Mouse (Mus musculus): Measurements from ENCODE around the gene St6galnac1.
"Not testable (repeated sequence)": the region's sequence is repeated elsewhere in the genome, so short reads cannot be mapped to it uniquely, and the experiment has no call there.

St6galnac1 gene

DNA sequence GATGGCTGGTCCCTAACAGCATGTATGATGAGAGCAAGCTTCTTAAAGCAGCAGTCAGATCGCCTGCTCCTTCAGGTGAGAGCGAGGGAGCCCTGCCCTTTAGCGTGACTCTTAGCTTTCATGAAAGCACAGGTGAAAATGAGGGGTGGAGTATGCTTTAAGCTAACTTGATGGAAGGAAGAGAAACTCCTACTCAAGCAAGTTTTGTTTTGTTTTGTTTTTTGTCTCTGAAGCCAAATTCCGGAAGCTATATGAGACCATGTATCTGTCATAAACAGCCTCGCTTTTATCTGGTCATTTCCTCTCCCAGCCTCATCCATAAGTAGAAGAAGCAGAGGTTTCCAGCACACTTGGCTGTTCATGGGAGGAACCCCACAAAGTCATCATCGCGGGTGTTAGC, at the start of gene St6galnac1:
Gene St6galnac1 (minus strand): TSS at position 101 of the 400 bp plus-strand sequence.
- DNase-seq (ENCODE audit: low read depth) = no peak

DNA sequence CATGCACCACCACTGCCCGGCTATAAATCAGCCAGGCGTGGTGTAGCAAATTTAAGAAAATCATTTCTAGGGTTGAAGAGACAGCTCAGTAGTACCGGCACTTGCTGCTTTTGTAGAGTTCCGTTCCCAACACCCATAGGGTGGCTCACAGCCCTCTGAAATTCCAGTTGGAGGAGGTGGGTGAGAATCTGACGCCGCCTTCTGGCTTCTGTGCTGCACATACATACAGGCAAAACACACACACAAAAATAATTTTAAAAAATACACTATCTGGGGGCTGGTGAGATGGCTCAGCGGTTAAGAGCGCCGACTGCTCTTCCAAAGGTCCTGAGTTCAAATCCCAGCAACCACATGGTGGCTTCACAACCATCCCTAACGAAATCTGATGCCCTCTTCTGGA, 48.6 kb upstream of the St6galnac1 start:
- not testable (repeated sequence) for DNase-seq (ENCODE audit: low read depth)

GRCm38 (mm10) chr11:116823255-116823654, 47.9 kb upstream of the St6galnac1 start:
- no peak for DNase-seq (ENCODE audit: low read depth)

GRCm38 (mm10) chr11:116822626-116823025, 47.3 kb upstream of the St6galnac1 start:
- DNase-seq (ENCODE audit: low read depth) = no peak

- no peak for DNase-seq (ENCODE audit: low read depth)
These were observed 46.9 kb upstream of the St6galnac1 start for GRCm38 (mm10) chr11:116822215-116822614.

DNA sequence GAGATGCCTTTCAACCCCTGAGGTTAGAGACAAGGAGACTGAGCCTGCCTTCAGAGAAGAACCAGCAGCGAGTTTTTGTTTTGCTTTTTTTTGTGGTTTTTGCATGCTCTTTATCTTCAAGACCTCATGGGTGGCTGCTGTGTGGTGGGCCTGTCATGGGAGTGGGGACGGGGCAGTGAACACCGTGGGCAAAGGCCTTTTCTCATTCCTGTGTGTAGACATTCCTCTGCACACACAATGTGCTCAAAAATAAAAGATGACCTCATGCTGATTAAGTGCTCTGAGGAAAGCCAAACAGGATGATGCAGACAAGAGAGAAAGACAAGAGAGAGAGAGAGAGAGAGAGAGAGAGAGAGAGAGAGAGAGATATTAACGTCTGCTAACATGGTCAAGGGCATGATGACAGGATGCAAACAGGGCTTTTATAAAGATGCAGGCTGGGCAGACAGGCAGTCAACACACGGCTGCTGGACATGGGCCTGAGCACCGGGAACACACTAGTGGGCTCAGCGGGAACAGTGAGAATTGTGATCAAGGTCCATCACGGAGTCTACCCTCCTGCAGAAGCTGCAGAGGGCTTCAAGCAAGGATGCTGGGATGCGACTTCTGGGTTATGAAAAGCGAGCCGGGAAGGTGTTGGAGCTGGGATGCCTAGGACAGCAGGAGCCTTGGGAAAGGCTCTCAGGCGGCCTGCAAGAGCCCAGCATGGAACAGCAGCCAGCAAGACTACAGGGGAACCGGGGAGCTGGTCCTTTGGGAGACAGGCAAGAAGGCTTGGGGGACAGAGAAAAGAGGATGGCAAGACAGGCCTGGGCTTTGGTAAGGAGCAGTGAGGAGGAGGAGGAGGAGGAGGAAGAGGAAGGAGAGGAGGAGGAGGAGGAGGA, 46.0 kb upstream of the St6galnac1 start:
- no peak for DNase-seq (ENCODE audit: low read depth)

DNA sequence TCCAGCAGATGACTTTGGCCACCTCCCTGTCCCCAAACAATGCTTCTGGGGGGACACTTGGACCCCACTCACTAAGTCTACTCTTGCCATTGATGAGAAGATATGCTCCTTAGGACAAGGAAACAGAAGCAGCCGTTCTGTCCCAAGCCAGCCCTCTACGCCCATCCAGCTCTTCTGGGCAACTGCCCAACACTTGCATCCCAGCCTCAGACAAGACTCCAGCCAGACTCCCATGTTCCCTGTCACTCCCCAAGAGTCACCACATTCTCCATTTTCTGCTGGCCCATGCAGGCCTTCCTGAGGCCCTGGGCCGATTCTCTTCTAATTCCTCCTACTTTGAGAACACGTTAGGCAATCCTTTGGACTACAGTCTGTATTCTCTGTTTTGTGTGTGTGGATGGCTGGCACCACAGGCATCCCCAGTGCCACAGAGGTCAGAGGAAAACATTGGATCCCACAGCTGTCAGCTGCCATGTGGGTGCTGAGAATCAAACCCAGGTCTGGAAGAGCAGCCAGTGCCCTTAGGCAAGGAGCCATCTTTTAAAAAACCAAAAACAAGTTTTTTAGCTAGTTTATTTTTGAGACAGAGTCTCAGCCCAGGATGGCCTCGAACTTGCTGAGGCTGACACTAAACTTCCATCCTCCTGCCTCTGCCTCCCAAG, 44.8 kb upstream of the St6galnac1 start:
- no peak for DNase-seq (ENCODE audit: low read depth)

DNA sequence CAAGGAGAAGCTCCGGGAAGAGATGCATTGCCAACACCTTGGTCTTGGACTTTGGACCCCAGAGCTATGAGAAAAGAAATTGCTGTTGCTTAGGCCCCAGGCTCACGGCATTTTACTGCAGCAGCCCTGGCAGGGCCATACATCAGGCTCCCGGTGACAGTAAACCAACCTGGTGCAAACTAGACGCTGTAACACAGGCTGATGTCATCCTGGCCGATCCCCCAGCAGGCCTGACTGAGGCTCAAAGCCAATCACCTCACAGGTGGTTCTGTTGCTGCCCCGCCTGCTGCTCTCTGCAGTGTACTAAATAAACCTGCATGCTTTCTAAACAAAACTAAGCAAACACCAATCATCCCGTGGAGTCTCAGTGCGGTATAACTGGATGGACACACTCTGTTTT, 43.4 kb upstream of the St6galnac1 start:
- DNase-seq (ENCODE audit: low read depth) = no peak

DNA sequence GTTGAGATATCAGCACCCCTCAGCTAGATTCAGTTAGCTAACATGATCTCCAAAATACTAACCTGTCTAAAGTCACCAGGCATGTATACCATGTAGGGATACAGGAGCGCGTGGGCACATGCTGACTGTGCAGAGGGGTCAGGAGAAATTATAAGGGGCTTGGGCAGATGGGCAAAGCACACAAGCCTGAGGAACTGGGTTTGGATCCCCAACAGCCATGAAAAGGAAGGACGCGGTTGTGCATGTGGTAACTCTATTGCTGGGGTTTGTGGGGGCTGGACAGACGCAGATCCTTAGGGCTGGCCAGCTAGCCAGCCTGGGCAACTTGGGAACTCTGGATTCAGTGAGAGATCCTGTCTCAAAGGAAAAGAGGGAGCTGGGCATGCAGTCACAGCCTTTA, 42.3 kb upstream of the St6galnac1 start:
- DNase-seq (ENCODE audit: low read depth) = no peak

- DNase-seq (ENCODE audit: low read depth) = no peak
These were observed 41.5 kb upstream of the St6galnac1 start for GRCm38 (mm10) chr11:116816769-116817168.

GRCm38 (mm10) chr11:116814884-116815415, 39.6 kb upstream of the St6galnac1 start:
- DNase-seq (ENCODE audit: low read depth) = no peak

GRCm38 (mm10) chr11:116814076-116814883, 39.0 kb upstream of the St6galnac1 start:
- no peak for DNase-seq (ENCODE audit: low read depth)

DNA sequence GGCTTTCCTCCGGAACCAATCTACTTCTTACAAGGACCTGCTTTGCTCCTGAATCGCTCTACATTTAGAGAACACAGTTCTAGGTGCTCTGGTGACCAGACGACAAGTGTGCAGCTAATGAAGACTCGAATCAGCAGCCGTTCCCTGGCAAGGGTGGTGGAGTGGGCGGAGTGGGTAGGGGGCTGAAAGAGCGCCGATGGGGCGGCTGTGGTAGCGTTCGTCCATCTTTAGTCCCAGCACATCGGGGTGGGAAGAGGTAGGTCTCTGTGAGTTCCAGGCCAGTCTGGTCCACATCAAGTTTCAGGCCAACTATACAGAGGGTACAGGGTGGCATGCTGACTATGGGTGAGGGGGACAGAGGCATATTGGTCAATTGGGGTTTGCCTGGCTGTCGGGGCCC, 38.3 kb upstream of the St6galnac1 start:
- DNase-seq (ENCODE audit: low read depth) = no peak

DNA sequence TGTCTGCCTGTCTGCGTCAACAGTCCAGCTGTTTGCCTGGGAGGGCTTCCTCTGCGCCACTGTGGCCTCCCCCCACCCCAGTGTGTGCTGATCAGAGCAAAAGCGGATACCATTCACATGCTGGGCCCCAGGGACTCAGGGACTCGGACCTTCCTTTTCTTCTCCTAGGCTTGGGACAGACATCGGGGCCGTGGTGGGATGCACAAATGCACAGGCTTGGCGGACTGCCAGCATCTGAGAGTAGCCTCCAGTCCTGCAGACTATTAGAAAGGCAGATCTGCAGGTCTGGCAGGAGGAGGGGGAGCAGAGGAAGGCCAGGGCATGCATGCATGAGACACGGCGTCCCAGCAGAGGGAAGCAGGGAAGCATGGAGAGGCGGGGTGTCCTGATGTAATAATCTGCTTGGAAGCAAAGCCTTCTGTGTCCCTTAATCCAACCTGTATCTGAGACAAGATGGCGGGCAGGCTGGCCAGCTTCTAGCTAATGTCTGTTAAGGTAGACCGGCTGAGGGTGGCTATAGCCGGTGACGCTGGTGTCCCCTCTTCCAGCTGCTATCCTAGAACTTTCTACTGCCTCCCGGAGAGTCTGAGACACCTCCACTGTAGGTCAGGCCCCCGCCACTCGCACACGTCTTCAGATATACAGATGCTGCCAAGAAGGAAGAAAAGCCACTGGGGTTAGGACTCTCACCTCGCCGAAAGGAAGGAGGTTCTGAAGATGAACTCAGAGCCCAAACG, 37.7 kb upstream of the St6galnac1 start:
- no peak for DNase-seq (ENCODE audit: low read depth)

- DNase-seq (ENCODE audit: low read depth) = no peak
These were observed 35.9 kb upstream of the St6galnac1 start for GRCm38 (mm10) chr11:116810983-116811901.

DNA sequence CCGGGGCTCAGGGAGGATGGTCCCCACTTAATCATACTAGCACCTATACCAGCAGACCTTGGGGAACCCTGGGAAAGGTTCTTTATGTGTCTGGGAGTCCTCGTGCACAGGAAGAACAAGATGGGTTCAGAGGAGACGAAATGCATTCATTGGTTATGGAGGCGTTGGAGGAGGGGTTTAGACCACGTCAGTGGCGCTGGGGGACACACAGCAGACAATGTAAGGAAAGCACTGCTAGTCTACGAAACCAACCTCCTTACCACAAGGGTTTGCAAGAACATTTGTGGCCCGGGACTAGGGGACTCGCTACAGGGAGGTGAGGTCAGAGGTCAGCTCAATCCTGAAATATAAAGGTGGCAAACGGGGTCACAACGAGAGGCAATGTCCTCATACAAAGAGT, 35.2 kb upstream of the St6galnac1 start:
- no peak for DNase-seq (ENCODE audit: low read depth)

- no peak for DNase-seq (ENCODE audit: low read depth)
These were observed 34.2 kb upstream of the St6galnac1 start for GRCm38 (mm10) chr11:116809520-116809919.

- DNase-seq (ENCODE audit: low read depth) = no peak
These were observed 33.6 kb upstream of the St6galnac1 start for GRCm38 (mm10) chr11:116808811-116809395.

DNA sequence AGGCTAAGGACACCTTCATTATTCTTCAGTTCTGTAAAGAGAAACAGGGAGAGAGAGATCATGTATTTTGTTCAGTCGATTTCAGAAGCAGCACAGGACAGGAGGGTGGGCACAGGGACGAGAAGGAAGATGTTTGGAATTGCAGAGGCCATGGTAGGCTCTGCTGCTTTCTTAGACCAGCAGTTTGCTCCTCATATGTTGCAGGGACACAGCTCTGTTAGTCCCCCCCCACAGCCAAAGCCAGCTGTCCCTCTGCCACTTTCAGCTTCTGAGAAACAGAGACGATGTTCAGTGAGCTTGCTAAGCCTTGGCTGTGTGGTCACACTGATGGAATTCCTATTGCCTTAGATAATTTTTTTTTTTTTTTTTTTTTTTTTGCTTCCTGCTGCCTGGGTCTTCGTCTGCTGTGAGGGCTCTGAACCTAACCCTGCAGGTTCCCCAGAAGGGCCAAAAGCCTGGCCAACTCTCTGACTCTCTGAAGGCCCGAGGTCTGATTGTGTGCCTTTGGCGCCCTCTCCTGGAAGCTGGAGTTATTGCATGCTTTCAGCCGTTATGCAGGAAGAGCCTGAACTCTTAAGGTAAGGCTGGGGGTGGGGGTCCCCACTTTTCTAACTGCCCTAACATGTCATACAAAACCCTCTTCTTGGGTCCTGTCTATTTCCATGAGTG, 32.8 kb upstream of the St6galnac1 start:
- DNase-seq (ENCODE audit: low read depth) = peak; percentile 60

Data from c-Kit-positive CD71-positive TER-119-negative erythroid progenitor cells, embryonic 14.5 days (primary cell).